Mouse (Mus musculus) cerebellum, adult 2 months (tissue): ENCODE measurements around the gene Rab22a.

Experiments
- CTCF ChIP-seq: fragments of 200-500 bp; IDR thresholded peaks from 2 replicates; pipeline ENCODE4 v1.5.1; 2011; ENCODE audit warnings: low read depth, mild to moderate bottlenecking, control low read depth, low read length, moderate library complexity, borderline replicate concordance; ENCODE audit not compliant: insufficient read depth
- POLR2A ChIP-seq: fragments of 200-500 bp; IDR thresholded peaks from 2 replicates; pipeline ENCODE4 v1.6.1; 2011; ENCODE audit warnings: low read length, control low read depth, borderline replicate concordance; ENCODE audit not compliant: insufficient read depth

DNA sequence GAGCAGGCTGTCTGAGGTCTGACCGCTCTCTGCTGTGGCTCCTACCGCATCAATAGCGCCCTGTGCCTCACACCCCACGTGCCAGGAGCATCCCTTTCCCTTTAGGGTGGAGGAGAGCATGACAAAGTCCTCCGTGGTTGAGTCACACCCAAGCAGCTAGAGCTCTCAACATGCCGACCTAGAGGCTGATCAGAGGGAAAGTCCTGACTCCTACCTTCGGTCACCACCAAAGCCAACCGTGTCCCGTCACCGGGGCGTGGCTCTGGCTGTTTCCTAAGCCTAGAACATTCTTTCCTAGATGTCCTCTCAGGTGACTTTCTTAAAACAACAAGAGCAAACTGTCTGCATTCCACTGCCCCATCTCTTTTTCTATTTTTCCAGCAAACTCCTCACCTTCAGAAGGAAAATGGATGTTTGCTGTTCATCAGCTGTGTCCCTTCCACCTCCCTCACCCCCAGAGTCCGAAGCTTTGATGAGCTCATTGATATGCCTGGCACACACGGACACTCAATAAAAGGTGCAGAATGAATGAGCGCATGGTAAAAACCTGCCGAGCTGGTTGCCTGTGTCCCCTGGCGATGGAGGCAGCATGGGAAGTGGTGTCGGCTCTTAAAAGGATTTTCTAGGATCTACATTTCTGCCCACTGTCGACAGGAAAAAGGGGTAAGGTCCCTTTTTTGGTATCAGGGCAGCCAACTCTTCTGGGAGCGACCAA, 12.2 kb upstream of the Rab22a start:
- TF ChIP-seq CTCF (no peak), POLR2A (no peak)
